Mouse (Mus musculus) liver, embryonic 16.5 days (tissue): ENCODE results near the gene Taar8c. TPM values are rescaled to one million over a fixed set of nuclear protein-coding genes. Genes with fewer than 3 reads are reported as not detected.
A peak's percentile ranks its signal among the peaks of the same experiment; 100 is the strongest.
"Not testable (repeated sequence)": the region's sequence is repeated elsewhere in the genome, so short reads cannot be mapped to it uniquely, and the experiment has no call there.

Source experiments
- ATAC-seq: fragments of 200-750 bp; cut with Nextera tagmentation; 2 replicates; pipeline ENCODE4 v1.8.0; 2017; ENCODE audit warnings: low read depth, mild to moderate bottlenecking, moderate number of reproducible peaks, moderate library complexity
- H3K27ac ChIP-seq: fragments of 300-500 bp; sonication (generic); 2 replicates; pipeline ENCODE4 v1.5.1; 2014; ENCODE audit warnings: mild to moderate bottlenecking, low read length
- H3K27me3 ChIP-seq: fragments of 300-500 bp; sonication (generic); 2 replicates; pipeline ENCODE4 v1.6.1; 2014; ENCODE audit warnings: low read depth, low read length, mixed read lengths; ENCODE audit not compliant: control insufficient read depth, insufficient read depth
- H3K36me3 ChIP-seq: fragments of 300-500 bp; sonication (generic); 2 replicates; pipeline ENCODE4 v1.6.1; 2014; ENCODE audit warnings: mild to moderate bottlenecking; ENCODE audit not compliant: control insufficient read depth, insufficient read depth
- H3K4me1 ChIP-seq: fragments of 300-500 bp; sonication (generic); 2 replicates; pipeline ENCODE4 v1.6.1; 2014; ENCODE audit warnings: low read depth, low read length, mixed read lengths; ENCODE audit not compliant: control insufficient read depth
- H3K4me2 ChIP-seq: fragments of 300-500 bp; sonication (generic); 2 replicates; pipeline ENCODE4 v1.6.1; 2014; ENCODE audit warnings: low read depth, low read length, mixed read lengths
- H3K4me3 ChIP-seq: fragments of 300-500 bp; sonication (generic); 2 replicates; pipeline ENCODE4 v1.5.1; 2014; ENCODE audit warnings: low read depth, mild to moderate bottlenecking, low read length
- H3K9ac ChIP-seq: fragments of 300-500 bp; sonication (generic); 2 replicates; pipeline ENCODE4 v1.6.1; 2014; ENCODE audit warnings: low read depth, low read length
- H3K9me3 ChIP-seq: fragments of 300-500 bp; sonication (generic); replicated peaks from 2 replicates; pipeline ENCODE4 v1.6.1; 2016; ENCODE audit warnings: low read length; ENCODE audit not compliant: control insufficient read depth
- WGBS: fragments of 180-500 bp; shearing (Covaris S2); extraction: QIAGEN DNeasy Blood & Tissue Kit; methylation state at CpG from one replicate; pipeline ENCODE4 v1.1.7; 2014; ENCODE audit not compliant: insufficient replicate concordance; 5-methylcytosine and 5-hydroxymethylcytosine counted together
- polyA plus RNA-seq: library from polyadenylated mRNA; unstranded; fragments of >200 nt; fragmentation: Nextera tagmentation; extraction: Ambion mirVana; gene quantifications from 2 replicates; pipeline ENCODE4 v1.2.1, GENCODE M21; 2015

The Taar8c gene
- polyA plus RNA-seq, 1 experiment from 2014 or later: not detected

GRCm38 (mm10) chr10:24131451-24132262 is 29.9 kb upstream of the Taar8c start:
- Histone ChIP-seq H3K36me3 (no peaks in the 10 kb centered on the region), H3K4me2 (peak overlapping the region; percentile 52), H3K27ac (no peak overlapping the region), H3K4me3 (peak overlapping the region; percentile 43), H3K9me3 (no peaks in the 10 kb centered on the region), H3K9ac (peak overlapping the region; percentile 37; the same call in 1 of the 2 replicates), H3K27me3 (no peaks in the 10 kb centered on the region), H3K4me1 (peaks cover 17% of the 10 kb centered on the region)
- peak; percentile 73 for ATAC-seq
- 25% methylated on average over 9 of the region's 9 CpGs for WGBS

GRCm38 (mm10) chr10:24111116-24111778 is 9.5 kb upstream of the Taar8c start:
- Histone ChIP-seq H3K9ac (no peak overlapping the region), H3K27me3 (no peaks in the 10 kb centered on the region), H3K36me3 (no peaks in the 10 kb centered on the region), H3K4me3 (no peak overlapping the region), H3K4me1 (no peaks in the 10 kb centered on the region; the same call in 1 of the 2 replicates), H3K9me3 (no peaks in the 10 kb centered on the region), H3K27ac (no peak overlapping the region), H3K4me2 (no peak overlapping the region)
- no peak for ATAC-seq
- 25% methylated on average over 6 of the region's 6 CpGs for WGBS

GRCm38 (mm10) chr10:24109434-24109833 is 7.7 kb upstream of the Taar8c start, which contains the start of gene Taar9:
Taar9 (minus strand) TSS chr10:24109534.
- H3K27ac ChIP-seq, H3K27me3 ChIP-seq, H3K4me1 ChIP-seq, H3K9me3 ChIP-seq, H3K4me2 ChIP-seq, H3K36me3 ChIP-seq, ATAC-seq, H3K9ac ChIP-seq, H3K4me3 ChIP-seq: not testable (repeated sequence)
- WGBS: 63% methylated on average over 8 of the region's 8 CpGs

- Histone ChIP-seq H3K27me3 (no peaks in the 10 kb centered on the region), H3K4me2 (no peak overlapping the region), H3K4me1 (no peaks in the 10 kb centered on the region; the same call in 1 of the 2 replicates), H3K4me3 (no peak overlapping the region), H3K36me3 (no peaks in the 10 kb centered on the region), H3K9ac (no peak overlapping the region), H3K9me3 (no peaks in the 10 kb centered on the region), H3K27ac (no peak overlapping the region)
- ATAC-seq: no peak
- WGBS: 59% methylated on average over 3 of the region's 3 CpGs
Observed at GRCm38 (mm10) chr10:24108236-24108635, 6.5 kb upstream of the Taar8c start.

GRCm38 (mm10) chr10:24107747-24108146 is 6.0 kb upstream of the Taar8c start:
- 21% methylated on average over 5 of the region's 5 CpGs for WGBS
- ATAC-seq: no peak
- Histone ChIP-seq H3K9ac (no peak overlapping the region), H3K4me2 (no peak overlapping the region), H3K27me3 (no peaks in the 10 kb centered on the region), H3K4me3 (no peak overlapping the region), H3K4me1 (no peaks in the 10 kb centered on the region; the same call in 1 of the 2 replicates), H3K9me3 (no peaks in the 10 kb centered on the region), H3K27ac (no peak overlapping the region), H3K36me3 (no peaks in the 10 kb centered on the region)

GRCm38 (mm10) chr10:24103299-24103698 is 1.6 kb upstream of the Taar8c start:
- not testable (repeated sequence) for H3K27ac ChIP-seq, H3K4me1 ChIP-seq

GRCm38 (mm10) chr10:24097010-24097409 is 4.7 kb downstream of the Taar8c start:
- H3K4me1 ChIP-seq, H3K4me2 ChIP-seq: not testable (repeated sequence)

More at GRCm38 (mm10) chr10:24103299-24103698, 1.6 kb upstream of the Taar8c start:
- H3K4me3 ChIP-seq, H3K27me3 ChIP-seq, H3K4me2 ChIP-seq, H3K9ac ChIP-seq, H3K9me3 ChIP-seq, H3K36me3 ChIP-seq: not testable (repeated sequence)
- 5% methylated on average over 1 of the region's 1 CpGs for WGBS
- ATAC-seq: peak; percentile 67

GRCm38 (mm10) chr10:24092194-24092593 is 9.5 kb downstream of the Taar8c start, which contains the start of gene Taar8b:
Taar8b (minus strand) TSS chr10:24092294.
- Histone ChIP-seq H3K9ac (no peak within 1 kb of the TSS), H3K27ac (no peak within 1 kb of the TSS), H3K36me3 (no peaks in the 10 kb centered on the region), H3K9me3 (no peaks in the 10 kb centered on the region), H3K4me3 (no peak within 1 kb of the TSS), H3K4me1 (no peaks in the 10 kb centered on the region; the same call in 1 of the 2 replicates), H3K27me3 (no peaks in the 10 kb centered on the region), H3K4me2 (no peak within 1 kb of the TSS)
- 46% methylated on average over 2 of the region's 2 CpGs for WGBS
- ATAC-seq: no peak

More at GRCm38 (mm10) chr10:24097010-24097409, 4.7 kb downstream of the Taar8c start:
- H3K27ac ChIP-seq, H3K9me3 ChIP-seq, H3K27me3 ChIP-seq, H3K36me3 ChIP-seq, H3K4me3 ChIP-seq, H3K9ac ChIP-seq: not testable (repeated sequence)
- WGBS: 42% methylated on average over 2 of the region's 2 CpGs
- ATAC-seq: peak; percentile 68

GRCm38 (mm10) chr10:24087168-24087567 is 14.5 kb downstream of the Taar8c start:
- Histone ChIP-seq H3K27me3 (no peaks in the 10 kb centered on the region), H3K4me3 (no peak overlapping the region), H3K27ac (no peak overlapping the region), H3K4me2 (no peak overlapping the region), H3K9ac (no peak overlapping the region), H3K36me3 (no peaks in the 10 kb centered on the region), H3K4me1 (no peaks in the 10 kb centered on the region; the same call in 1 of the 2 replicates), H3K9me3 (no peaks in the 10 kb centered on the region)
- 65% methylated on average over 2 of the region's 2 CpGs for WGBS
- peak; percentile 27; the same call in 1 of the 2 replicates for ATAC-seq
